ENCODE assay signal across 8 mouse cellular contexts in the genomic region with DNA sequence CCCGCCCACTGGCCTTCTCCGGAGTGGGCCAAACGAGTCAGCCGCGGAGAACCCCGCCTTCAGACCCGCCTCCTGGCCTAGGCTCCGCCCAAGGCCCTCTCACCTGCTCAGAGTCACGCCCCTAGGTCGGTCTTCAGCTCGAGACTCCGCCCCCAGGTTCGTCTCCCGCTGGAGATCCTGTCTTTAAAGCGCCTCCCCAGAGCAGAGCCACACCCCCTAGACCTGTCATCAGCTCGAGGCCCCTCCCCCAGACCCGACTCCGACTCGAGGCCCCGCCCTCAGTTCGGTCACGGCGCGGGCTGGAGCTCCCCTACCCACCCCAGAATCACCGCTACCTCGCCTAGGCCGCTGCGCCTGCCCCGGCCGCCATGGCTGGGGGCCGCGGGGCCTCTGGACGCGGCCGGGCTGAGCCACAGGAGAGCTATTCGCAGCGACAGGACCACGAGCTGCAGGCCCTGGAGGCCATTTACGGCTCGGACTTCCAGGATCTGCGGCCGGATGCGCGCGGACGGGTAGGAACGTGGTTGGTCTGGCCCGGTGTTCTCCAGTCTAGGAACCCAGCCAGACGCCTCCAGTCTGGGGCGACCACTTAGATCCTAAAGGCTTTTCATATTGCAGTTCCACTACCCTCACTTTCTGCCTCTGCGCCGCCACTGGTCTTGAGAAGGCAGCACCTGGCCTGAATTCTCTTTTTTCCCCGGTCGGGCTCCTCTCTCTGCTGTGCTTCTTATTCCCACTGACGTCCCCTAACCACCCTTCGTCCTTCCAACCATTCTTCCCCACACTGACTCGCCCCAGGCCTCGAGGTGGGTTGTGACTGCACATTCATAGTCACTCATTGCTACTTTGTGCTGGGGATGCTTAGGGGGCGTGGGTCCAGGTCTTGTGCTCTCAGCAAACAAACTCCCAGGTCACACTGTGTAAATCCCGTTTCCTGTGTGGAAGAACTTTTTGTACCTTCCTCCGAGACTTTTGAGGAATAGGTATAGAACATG. TPM values are rescaled to one million over a fixed set of nuclear protein-coding genes. Genes with fewer than 3 reads are reported as not detected.
DNase-seq lines count a peak whose midpoint lies in the region; ATAC-seq and TF ChIP-seq lines count a peak whose summit lies in the region.

Eif2ak4 (plus strand) TSS at position 278 of the 995 bp plus-strand sequence.

- H3K9me3 ChIP-seq in ES-Bruce4 (replicated peaks; ENCODE audit: control insufficient read depth, insufficient read depth, low read length, poor library complexity, severe bottlenecking), result no peaks in the 10 kb centered on the region
- no peaks in the 10 kb centered on the region for H3K9me3 ChIP-seq in forebrain, embryonic 13.5 days (replicated peaks)
- no peaks in the 10 kb centered on the region for H3K9me3 ChIP-seq in liver, postnatal 0 days (ENCODE audit: low read length)
- H3K9me3 ChIP-seq in neural tube, embryonic 14.5 days (ENCODE audit: control insufficient read depth, low read length), result no peaks in the 10 kb centered on the region

- 1% methylated on average over 61 of the region's 61 CpGs for WGBS in forebrain, embryonic 13.5 days
- WGBS in large intestine, adult 2 months, result under 1% methylated on average over 61 of the region's 61 CpGs
- WGBS in liver, postnatal 0 days (ENCODE audit: insufficient replicate concordance), result under 1% methylated on average over 57 of the region's 61 CpGs
- 1% methylated on average over 58 of the region's 61 CpGs for whole genome bisulfite sequencing in neural tube, embryonic 14.5 days

- intact Hi-C loops in heart, postnatal 10 days (cut with DNase I), result loop anchor here (5.0 kb wide), 1 partner anchor 126 kb away; no protein-coding TSS in a partner anchor

- H3K27me3 ChIP-seq in ES-Bruce4 (ENCODE audit: control insufficient read depth, insufficient read depth, low read length, poor library complexity, severe bottlenecking), result no peaks in the 10 kb centered on the region
- no peaks in the 10 kb centered on the region for H3K27me3 ChIP-seq in forebrain, embryonic 13.5 days
- no peaks in the 10 kb centered on the region for H3K27me3 ChIP-seq in liver, postnatal 0 days (ENCODE audit: insufficient read depth, low read length)
- H3K27me3 ChIP-seq in neural tube, embryonic 14.5 days (ENCODE audit: control insufficient read depth, insufficient read depth, low read length), result no peaks in the 10 kb centered on the region

- peak within 1 kb of the TSS; percentile 76 for H3K4me2 ChIP-seq in forebrain, embryonic 13.5 days
- H3K4me2 ChIP-seq in liver, postnatal 0 days (ENCODE audit: low read depth, low read length), result peak within 1 kb of the TSS; percentile 90
- H3K4me2 ChIP-seq in neural tube, embryonic 14.5 days (ENCODE audit: low read depth, low read length), result peak within 1 kb of the TSS; percentile 66

- DNase-seq in heart, postnatal 10 days, result peak; percentile 98
- peak; percentile 98 for DNase-seq in large intestine, adult 2 months (ENCODE audit: low read depth, low spot score)
- DNase-seq in liver, postnatal 0 days, result peak; percentile 100
- DNase-seq in testis, postnatal 10 days (ENCODE audit: low spot score), result peak; percentile 100

- peak within 1 kb of the TSS; percentile 89 for H3K4me3 ChIP-seq in ES-Bruce4 (ENCODE audit: low read depth, low read length)
- peak within 1 kb of the TSS; percentile 80 for H3K4me3 ChIP-seq in forebrain, embryonic 13.5 days
- H3K4me3 ChIP-seq in liver, postnatal 0 days (ENCODE audit: low read depth, low read length), result peak within 1 kb of the TSS; percentile 85
- H3K4me3 ChIP-seq in neural tube, embryonic 14.5 days (ENCODE audit: low read depth, low read length), result peak within 1 kb of the TSS; percentile 75

- H3K9ac ChIP-seq in ES-Bruce4 (ENCODE audit: low read depth, poor library complexity, severe bottlenecking), result peak within 1 kb of the TSS; percentile 69
- peak within 1 kb of the TSS; percentile 90 for H3K9ac ChIP-seq in forebrain, embryonic 13.5 days
- peak within 1 kb of the TSS; percentile 86 for H3K9ac ChIP-seq in liver, postnatal 0 days (replicated peaks)
- peak within 1 kb of the TSS; percentile 77 for H3K9ac ChIP-seq in neural tube, embryonic 14.5 days (replicated peaks; ENCODE audit: low read depth, low read length)

- ATAC-seq in cerebellum, adult (ENCODE audit: insufficient number of reproducible peaks, low FRiP score, low TSS enrichment), result peak; percentile 95
- ATAC-seq in forebrain, embryonic 13.5 days, result peak; percentile 97
- peak; percentile 96 for ATAC-seq in liver, postnatal 0 days
- peak; percentile 98 for ATAC-seq in neural tube, embryonic 14.5 days (ENCODE audit: low read depth)

- TF ChIP-seq POLR2A in ES-Bruce4 (IDR thresholded peaks at IDR 0.05; ENCODE audit: insufficient read depth, low read length), result no peak

- no peaks in the 10 kb centered on the region for H3K4me1 ChIP-seq in ES-Bruce4 (ENCODE audit: control insufficient read depth, insufficient read depth, low read length)
- H3K4me1 ChIP-seq in forebrain, embryonic 13.5 days, result peaks cover 20% of the 10 kb centered on the region
- H3K4me1 ChIP-seq in liver, postnatal 0 days (ENCODE audit: insufficient read depth), result peaks cover 21% of the 10 kb centered on the region
- H3K4me1 ChIP-seq in neural tube, embryonic 14.5 days (ENCODE audit: control insufficient read depth, insufficient read depth, low read length), result peaks cover 7% of the 10 kb centered on the region; the same call in 1 of the 2 replicates

- no peak for TF ChIP-seq CTCF in ES-Bruce4 (IDR thresholded peaks at IDR 0.05; ENCODE audit: low read depth, low read length)
- 0 out of 2 replicates have a peak, but pooled peaks have one; percentile 5 for TF ChIP-seq CTCF in liver, postnatal 0 days (IDR thresholded peaks at IDR 0.05; ENCODE audit: low read depth)

- no peaks in the 10 kb centered on the region for H3K36me3 ChIP-seq in ES-Bruce4 (ENCODE audit: control insufficient read depth, insufficient read depth, low read length, poor library complexity, severe bottlenecking)
- H3K36me3 ChIP-seq in forebrain, embryonic 13.5 days (ENCODE audit: poor library complexity, severe bottlenecking), result no peaks in the 10 kb centered on the region
- H3K36me3 ChIP-seq in liver, postnatal 0 days (replicated peaks; ENCODE audit: insufficient read depth, low read length), result no peaks in the 10 kb centered on the region
- no peaks in the 10 kb centered on the region for H3K36me3 ChIP-seq in neural tube, embryonic 14.5 days (ENCODE audit: control insufficient read depth, insufficient read depth, low read length)

- H3K27ac ChIP-seq in ES-Bruce4 (ENCODE audit: insufficient read depth, low read length), result no peak within 1 kb of the TSS
- peak within 1 kb of the TSS; percentile 83 for H3K27ac ChIP-seq in forebrain, embryonic 13.5 days
- peak within 1 kb of the TSS; percentile 96 for H3K27ac ChIP-seq in liver, postnatal 0 days (ENCODE audit: low read depth)
- H3K27ac ChIP-seq in neural tube, embryonic 14.5 days (ENCODE audit: low read depth, low read length), result peak within 1 kb of the TSS; percentile 86

- TF ChIP-seq EP300 in ES-Bruce4 (IDR thresholded peaks at IDR 0.05; ENCODE audit: insufficient read depth, low read depth, low read length), result no peak
- TF ChIP-seq EP300 in liver, postnatal 0 days (IDR thresholded peaks at IDR 0.05; ENCODE audit: low read depth), result no peak

RNA-seq across cellular contexts. Expression of gene Eif2ak4, which starts in this region (rescaled TPM):
- polyA plus RNA-seq in ES-Bruce4 (2011; ENCODE audit: insufficient read depth, insufficient read length, low read depth, missing spikeins), result 20.7 and 24.0 TPM in 2 replicates
- 8.3 and 8.8 TPM in 2 replicates for polyA plus RNA-seq in forebrain, embryonic 13.5 days (2015; fragmentation: Nextera tagmentation; extraction: Ambion mirVana)
- total RNA-seq in heart, postnatal 10 days (2021), result 10 to 100 TPM; 11.5 to 12.9 TPM
- 3.1 and 4.8 TPM in 2 replicates for polyA plus RNA-seq in large intestine, adult 2 months (2012; rRNA removed)
- polyA plus RNA-seq in liver, postnatal 0 days (2015; fragmentation: Nextera tagmentation; extraction: Ambion mirVana), result 3.0 and 3.1 TPM in 2 replicates
- polyA plus RNA-seq in neural tube, embryonic 14.5 days (2014; fragmentation: Nextera tagmentation; extraction: Ambion mirVana), result 10.1 and 10.4 TPM in 2 replicates
